Mouse (Mus musculus) cerebral cortex, adult 2 months (tissue): ENCODE measurements around the gene Olfr588-ps1.

ENCODE experiments used
- WGBS: fragments of 180-500 bp; shearing (Covaris S2); methylation state at CpG from one replicate; pipeline ENCODE4 v1.1.7; 2018; 5-methylcytosine and 5-hydroxymethylcytosine counted together

Gene Olfr588-ps1

GRCm38 (mm10) chr7:103140579-103140978 is at the start of gene Olfr588-ps1:
Gene Olfr588-ps1 (plus strand): TSS chr7:103140879.
- WGBS = 78% methylated on average over 1 of the region's 1 CpGs

DNA sequence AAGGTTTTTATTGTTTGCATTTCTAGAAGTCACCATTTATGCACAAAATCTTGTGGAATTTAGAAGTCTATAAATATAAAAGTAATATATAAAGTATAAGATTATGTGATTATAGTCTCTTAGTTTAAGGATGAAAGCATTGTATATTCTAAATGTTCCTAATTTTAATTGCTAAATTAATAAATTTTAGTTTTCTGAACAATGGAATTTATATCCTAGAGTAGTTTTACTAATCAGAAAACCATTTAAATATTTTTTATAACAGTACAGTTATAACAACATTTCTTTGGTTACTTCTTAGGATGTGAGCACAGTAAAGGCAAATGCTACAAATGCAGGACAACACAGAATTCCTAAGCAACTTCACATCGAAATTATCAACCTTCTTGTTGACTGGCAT is 43.3 kb upstream of the Olfr588-ps1 start, which contains the start of gene Olfr585:
TSS of gene Olfr585 (plus strand) at position 301 of the 400 bp plus-strand sequence.
- 83% methylated on average over 1 of the region's 1 CpGs for WGBS

DNA sequence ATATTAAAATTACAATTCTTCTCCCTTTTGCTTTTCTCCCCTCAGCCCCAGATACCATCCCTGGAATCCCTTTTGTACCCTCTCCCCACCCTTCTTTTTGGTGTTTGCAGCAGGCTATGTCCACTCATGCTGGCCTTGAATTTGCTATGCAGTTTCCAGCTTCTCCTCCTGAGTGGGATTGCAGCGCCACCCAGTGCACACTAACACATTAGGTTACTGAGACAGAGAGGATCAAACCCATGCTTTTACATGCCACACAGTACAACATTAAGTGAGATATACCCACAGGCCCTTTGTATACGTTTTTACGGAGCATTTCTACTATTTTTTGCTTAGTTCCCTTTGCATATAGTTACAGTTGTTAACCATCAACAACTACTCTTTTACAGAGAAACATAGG is 21.3 kb upstream of the Olfr588-ps1 start:
- WGBS = 60% methylated on average over 3 of the region's 3 CpGs

DNA sequence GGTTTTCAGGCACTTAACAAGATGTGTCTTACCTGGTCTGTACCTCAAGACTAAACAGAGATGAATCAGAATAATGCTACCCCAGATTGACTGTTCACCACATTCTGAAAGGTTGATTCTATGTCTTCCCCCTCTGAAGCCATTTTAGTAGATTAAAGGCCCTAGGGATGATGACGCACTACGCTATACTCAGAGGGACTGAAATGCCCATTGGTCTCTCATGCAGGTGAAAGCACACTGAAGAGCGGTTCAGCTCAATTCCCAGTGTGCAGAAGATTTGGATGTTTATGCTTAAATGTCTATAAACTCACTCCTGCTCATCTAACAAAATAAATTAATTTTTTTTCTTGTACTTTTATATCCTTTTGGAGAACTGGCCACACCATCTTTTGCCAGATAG is 15.1 kb upstream of the Olfr588-ps1 start, which contains the start of gene Olfr586:
TSS of gene Olfr586 (minus strand) at position 101 of the 400 bp plus-strand sequence.
- WGBS = 95% methylated on average over 3 of the region's 3 CpGs

DNA sequence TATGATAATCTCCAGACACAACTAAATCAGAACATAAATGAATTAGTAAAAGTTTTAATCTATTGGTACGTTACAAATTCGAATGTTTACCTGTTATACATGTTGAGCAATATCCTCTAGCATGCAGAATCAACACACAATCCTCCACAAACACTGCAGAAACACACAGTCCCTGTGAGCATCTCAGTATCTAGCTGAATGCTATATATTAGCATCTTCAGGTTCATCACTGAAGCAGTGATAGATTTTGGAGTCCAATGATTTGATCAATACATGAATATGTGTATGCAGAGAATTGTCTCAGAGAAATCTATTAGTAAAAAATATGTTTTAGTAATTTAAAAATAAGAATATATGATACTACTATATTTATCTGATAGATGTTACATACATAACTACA is 15.6 kb downstream of the Olfr588-ps1 start, which contains the start of gene Olfr589:
TSS of gene Olfr589 (minus strand) at position 101 of the 400 bp plus-strand sequence.
- 61% methylated on average over 2 of the region's 2 CpGs for WGBS

DNA sequence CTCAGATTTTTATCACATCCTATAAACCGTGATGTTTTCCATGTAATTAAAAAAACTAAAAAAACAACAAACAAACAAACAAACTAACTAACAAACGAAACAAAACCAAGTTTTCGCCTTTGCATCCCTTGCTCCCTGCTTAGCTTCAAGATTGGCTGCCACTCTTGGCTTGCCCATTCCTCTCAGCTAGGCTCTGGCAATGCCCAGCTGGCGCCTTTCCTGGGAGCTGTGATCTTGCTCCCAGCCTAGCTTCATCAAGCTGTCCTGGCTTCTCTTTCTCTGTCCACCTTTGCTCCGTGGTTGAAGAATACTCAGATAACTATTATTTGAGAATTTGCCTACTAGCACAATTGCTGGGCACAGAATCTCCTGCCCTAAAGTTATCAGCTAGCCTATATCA is 29.0 kb downstream of the Olfr588-ps1 start:
- WGBS = 77% methylated on average over 5 of the region's 5 CpGs

DNA sequence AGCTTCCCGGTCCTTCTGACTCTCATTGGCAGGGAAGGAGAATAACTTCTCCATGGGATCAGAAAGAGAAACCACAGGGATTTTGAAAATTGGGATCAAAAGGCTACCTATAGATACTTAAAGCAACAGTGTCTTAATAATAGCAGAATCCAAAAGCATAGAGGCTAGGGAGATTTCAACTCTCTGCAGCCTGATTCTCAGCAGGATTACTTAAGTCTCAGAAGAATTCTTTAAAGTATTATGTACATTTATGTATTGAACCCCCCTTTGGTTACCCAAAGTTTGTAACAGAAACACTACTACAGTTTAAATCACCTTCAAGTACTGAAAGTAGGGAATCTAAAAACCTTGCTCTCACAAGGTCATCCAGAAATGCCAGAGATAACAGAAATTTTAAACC is 37.6 kb downstream of the Olfr588-ps1 start, which contains the start of gene Olfr591:
TSS of gene Olfr591 (minus strand) at position 101 of the 400 bp plus-strand sequence.
- 59% methylated on average over 1 of the region's 1 CpGs for WGBS

DNA sequence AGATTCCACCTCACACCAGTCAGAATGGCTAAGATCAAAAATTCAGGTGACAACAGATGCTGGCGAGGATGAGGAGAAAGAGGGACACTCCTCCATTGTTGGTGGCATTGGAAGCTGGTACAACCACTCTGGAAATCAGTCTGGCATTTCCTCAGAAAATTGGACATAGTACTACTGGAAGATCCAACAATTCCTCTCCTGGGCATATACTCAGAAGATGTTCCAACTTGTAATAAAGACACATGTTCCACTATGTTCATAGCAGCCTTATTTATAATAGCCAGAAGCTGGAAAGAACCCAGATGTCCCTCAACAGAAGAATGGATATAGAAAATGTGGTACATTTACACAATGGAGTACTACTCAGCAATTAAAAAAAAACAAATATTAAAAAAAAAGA is 43.8 kb downstream of the Olfr588-ps1 start, which contains the start of gene Olfr592:
TSS of gene Olfr592 (plus strand) at position 301 of the 400 bp plus-strand sequence.
- 67% methylated on average over 1 of the region's 1 CpGs for WGBS
